8 mouse cellular contexts compared by ENCODE assay signal in the genomic region with DNA sequence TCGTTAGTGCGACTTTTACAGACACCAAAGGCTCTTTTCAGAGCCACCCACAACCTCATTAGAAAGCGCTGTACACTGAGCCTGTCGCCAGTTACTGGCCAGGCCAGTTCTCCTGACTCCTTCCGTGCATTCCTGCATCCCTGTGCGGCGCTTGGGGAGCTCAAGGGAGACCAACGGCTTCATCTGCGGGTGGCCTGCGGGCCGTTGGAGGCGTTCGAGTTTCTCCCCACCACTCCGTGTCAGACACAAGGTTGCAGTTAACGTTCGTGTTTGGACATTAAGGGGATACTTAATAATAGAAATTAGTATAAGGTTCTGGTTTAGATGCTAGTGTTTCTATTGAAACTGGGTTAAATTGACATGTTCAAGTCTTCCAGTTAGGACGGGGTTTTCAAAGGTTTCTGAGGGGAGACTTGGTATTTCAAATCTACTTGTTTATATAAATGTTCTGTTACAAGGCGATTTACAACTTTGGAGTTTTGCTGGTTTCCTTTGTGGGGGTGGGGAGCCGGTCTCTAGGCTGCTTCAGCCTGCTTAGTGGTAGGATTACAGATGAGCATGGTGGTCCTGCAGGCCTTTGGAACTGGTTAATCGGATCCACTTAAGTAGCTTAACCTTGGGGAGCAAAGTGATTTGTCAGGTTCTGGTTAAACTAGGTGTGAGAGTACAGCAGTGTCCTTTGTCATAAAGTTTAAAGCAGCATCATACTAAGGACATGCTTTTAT. TPM values are rescaled to one million over a fixed set of nuclear protein-coding genes. Genes with fewer than 3 reads are reported as not detected.
DNase-seq lines count a peak whose midpoint lies in the region; ATAC-seq and TF ChIP-seq lines count a peak whose summit lies in the region.

No protein-coding gene starts in this region.

- 1% methylated on average over 20 of the region's 20 CpGs for WGBS in lung, adult 2 months
- under 1% methylated on average over 20 of the region's 20 CpGs for WGBS in liver, embryonic 13.5 days (ENCODE audit: insufficient replicate concordance)

- H3K36me3 ChIP-seq in liver, embryonic 13.5 days = peaks cover 23% of the 10 kb centered on the region

- H3K4me3 ChIP-seq in lung, adult 2 months (replicated peaks; ENCODE audit: extremely low read depth, low read depth, low read length) = peak overlapping the region; percentile 90
- peak overlapping the region; percentile 93 for H3K4me3 ChIP-seq in liver, embryonic 13.5 days (replicated peaks)

- peak; percentile 16 for ATAC-seq in liver, embryonic 13.5 days (ENCODE audit: low read depth)

- peak overlapping the region; percentile 100 for H3K27ac ChIP-seq in liver, embryonic 13.5 days

- no peaks in the 10 kb centered on the region for H3K9me3 ChIP-seq in liver, embryonic 13.5 days (replicated peaks)

- no peak for TF ChIP-seq CTCF in lung, adult 2 months (IDR thresholded peaks at IDR 0.05; ENCODE audit: insufficient read depth, low read length)
- no peak for TF ChIP-seq CTCF in brain, embryonic 14.5 days (IDR thresholded peaks at IDR 0.05; ENCODE audit: borderline replicate concordance, extremely low read depth, insufficient read depth, insufficient read length)

- H3K9ac ChIP-seq in liver, embryonic 13.5 days = peak overlapping the region; percentile 99

- H3K4me2 ChIP-seq in liver, embryonic 13.5 days = peak overlapping the region; percentile 95

- H3K27me3 ChIP-seq in liver, embryonic 13.5 days = peaks cover 17% of the 10 kb centered on the region

- no peak for TF ChIP-seq POLR2A in lung, adult 2 months (IDR thresholded peaks at IDR 0.05; ENCODE audit: borderline replicate concordance, extremely low read depth, low read depth, low read length)
- no peak for TF ChIP-seq POLR2A in brain, embryonic 14.5 days (IDR thresholded peaks at IDR 0.05; ENCODE audit: borderline replicate concordance, extremely low read depth, insufficient read depth, insufficient read length, poor library complexity, severe bottlenecking)

- no peak for DNase-seq in lung, adult 2 months
- DNase-seq in lung, postnatal 14 days = no peak
- DNase-seq in brain, embryonic 14.5 days (ENCODE audit: low read depth) = peak; percentile 69
- peak; percentile 73 for DNase-seq in forelimb bud, embryonic 11.5 days (ENCODE audit: low read depth, low spot score)
- no peak for DNase-seq in liver, embryonic 13.5 days
- DNase-seq in retina, embryonic 14.5 days (ENCODE audit: low spot score) = peak; percentile 54
- no peak for DNase-seq in ovary, postnatal 10 days (ENCODE audit: low spot score)
- DNase-seq in layer of hippocampus, postnatal 36 days = no peak

- H3K4me1 ChIP-seq in lung, adult 2 months (ENCODE audit: control insufficient read depth, insufficient read depth, low read length) = peaks cover 4% of the 10 kb centered on the region
- H3K4me1 ChIP-seq in liver, embryonic 13.5 days (replicated peaks) = peaks cover 55% of the 10 kb centered on the region

RNA-seq across cellular contexts. Expression of a gene that starts 0.8 kb away (rescaled TPM):
- 19.7 and 25.5 TPM in 2 replicates for polyA plus RNA-seq in lung, adult 2 months (2012; rRNA removed)
- 120 and 164 TPM in 2 replicates for polyA plus RNA-seq in brain, embryonic 14.5 days (2012; rRNA removed)
- polyA plus RNA-seq in liver, embryonic 13.5 days (2015; fragmentation: Nextera tagmentation; extraction: Ambion mirVana) = 12.3 and 13.7 TPM in 2 replicates
- 10 to 100 TPM; 73.2 to 83.2 TPM for total RNA-seq in layer of hippocampus, postnatal 36 days (2021)

RNA-seq across cellular contexts. Expression of a gene that starts 0.8 kb away (rescaled TPM):
- polyA plus RNA-seq in lung, adult 2 months (2012; rRNA removed) = 0.97 and 1.1 TPM in 2 replicates
- 2.1 and 2.2 TPM in 2 replicates for polyA plus RNA-seq in brain, embryonic 14.5 days (2012; rRNA removed)
- polyA plus RNA-seq in liver, embryonic 13.5 days (2015; fragmentation: Nextera tagmentation; extraction: Ambion mirVana) = 0.06 and 0.18 TPM in 2 replicates
- total RNA-seq in layer of hippocampus, postnatal 36 days (2021) = 1 to 10 TPM; 5.6 to 6.2 TPM

RNA-seq across cellular contexts. Expression of a gene that starts 6.6 kb away (rescaled TPM):
- polyA plus RNA-seq in lung, adult 2 months (2012; rRNA removed) = 0.62 and 2.4 TPM in 2 replicates
- polyA plus RNA-seq in brain, embryonic 14.5 days (2012; rRNA removed) = 726 and 1,077 TPM in 2 replicates
- 5.5 and 6.3 TPM in 2 replicates for polyA plus RNA-seq in liver, embryonic 13.5 days (2015; fragmentation: Nextera tagmentation; extraction: Ambion mirVana)
- 10 to 100 TPM; 88.8 to 93.5 TPM for total RNA-seq in layer of hippocampus, postnatal 36 days (2021)

RNA-seq across cellular contexts. Expression of a gene that starts 16.6 kb away (rescaled TPM):
- 190 and 269 TPM in 2 replicates for polyA plus RNA-seq in lung, adult 2 months (2012; rRNA removed)
- 664 and 715 TPM in 2 replicates for polyA plus RNA-seq in brain, embryonic 14.5 days (2012; rRNA removed)
- 125 and 130 TPM in 2 replicates for polyA plus RNA-seq in liver, embryonic 13.5 days (2015; fragmentation: Nextera tagmentation; extraction: Ambion mirVana)
- 100 to 1,000 TPM; 478 to 523 TPM for total RNA-seq in layer of hippocampus, postnatal 36 days (2021)

RNA-seq across cellular contexts. Expression of a gene that starts 22.6 kb away (rescaled TPM):
- polyA plus RNA-seq in lung, adult 2 months (2012; rRNA removed) = 31.4 and 38.3 TPM in 2 replicates
- 25.8 and 30.6 TPM in 2 replicates for polyA plus RNA-seq in brain, embryonic 14.5 days (2012; rRNA removed)
- 8.9 and 9.2 TPM in 2 replicates for polyA plus RNA-seq in liver, embryonic 13.5 days (2015; fragmentation: Nextera tagmentation; extraction: Ambion mirVana)
- total RNA-seq in layer of hippocampus, postnatal 36 days (2021) = 10 to 100 TPM; 28.8 to 29.3 TPM

Comparison
In these comparisons a context has a peak if more than half of its experiments do, and no peak if none do; other contexts are left out.
1. DNase-seq: peak in brain, embryonic 14.5 days (single experiment), forelimb bud, embryonic 11.5 days (single experiment) and retina, embryonic 14.5 days (single experiment); none in lung, adult 2 months (single experiment), lung, postnatal 14 days (single experiment), liver, embryonic 13.5 days (single experiment), ovary, postnatal 10 days (single experiment) and layer of hippocampus, postnatal 36 days (0 of 2).
2. RNA of a gene that starts 6.6 kb away (polyA plus RNA-seq): 726 to 1,077 TPM in brain, embryonic 14.5 days; 5.5 to 6.3 TPM in liver, embryonic 13.5 days and 0.62 to 2.4 TPM in lung, adult 2 months; every median in the first group is over 10 times any median in the second.